Mouse (Mus musculus) hindbrain, embryonic 11.5 days (tissue): ENCODE results near the gene Serpinb13. TPM values are rescaled to one million over a fixed set of nuclear protein-coding genes. Genes with fewer than 3 reads are reported as not detected.

Source experiments
- ATAC-seq: fragments of 200-750 bp; cut with Nextera tagmentation; 2 replicates; pipeline ENCODE4 v1.8.0; 2017; ENCODE audit warnings: mild to moderate bottlenecking, moderate TSS enrichment, moderate library complexity; ENCODE audit not compliant: low FRiP score
- DNase-seq: peaks from one replicate; pipeline ENCODE4 v3.0.0-alpha.2; 2015; ENCODE audit warnings: low spot score
- H3K27ac ChIP-seq: fragments of 300-500 bp; sonication (generic); 2 replicates; pipeline ENCODE4 v1.5.1; 2014; ENCODE audit warnings: mild to moderate bottlenecking, low read depth, low read length
- H3K27me3 ChIP-seq: fragments of 300-500 bp; sonication (generic); 2 replicates; pipeline ENCODE4 v1.6.1; 2014; ENCODE audit warnings: mild to moderate bottlenecking, low read length, moderate library complexity, mixed read lengths; ENCODE audit not compliant: control insufficient read depth, insufficient read depth
- H3K36me3 ChIP-seq: fragments of 300-500 bp; sonication (generic); 2 replicates; pipeline ENCODE4 v1.6.1; 2014; ENCODE audit warnings: mild to moderate bottlenecking, low read length, moderate library complexity, mixed read lengths; ENCODE audit not compliant: control insufficient read depth, insufficient read depth
- H3K4me1 ChIP-seq: fragments of 300-500 bp; sonication (generic); replicated peaks from 2 replicates; pipeline ENCODE4 v1.6.1; 2014; ENCODE audit warnings: low read length, mixed read lengths; ENCODE audit not compliant: control insufficient read depth, insufficient read depth
- H3K4me2 ChIP-seq: fragments of 300-500 bp; sonication (generic); replicated peaks from 2 replicates; pipeline ENCODE4 v1.6.1; 2014; ENCODE audit warnings: mild to moderate bottlenecking, low read depth, low read length
- H3K4me3 ChIP-seq: fragments of 300-500 bp; sonication (generic); 2 replicates; pipeline ENCODE4 v1.5.1; 2014; ENCODE audit warnings: low read depth, low read length
- H3K9ac ChIP-seq: fragments of 300-500 bp; sonication (generic); 2 replicates; pipeline ENCODE4 v1.6.1; 2014; ENCODE audit warnings: low read depth, low read length
- H3K9me3 ChIP-seq: fragments of 300-500 bp; sonication (generic); 2 replicates; pipeline ENCODE4 v1.6.1; 2016; ENCODE audit warnings: low read length; ENCODE audit not compliant: control insufficient read depth
- WGBS: fragments of 180-500 bp; shearing (Covaris S2); extraction: QIAGEN DNeasy Blood & Tissue Kit; methylation state at CpG from one replicate; pipeline ENCODE4 v1.1.7; 2014; 5-methylcytosine and 5-hydroxymethylcytosine counted together
- polyA plus RNA-seq: library from polyadenylated mRNA; unstranded; fragments of >200 nt; fragmentation: Nextera tagmentation; extraction: Ambion mirVana; gene quantifications from 2 replicates; pipeline ENCODE4 v1.2.1, GENCODE M21; 2014

Serpinb13 gene
- polyA plus RNA-seq = not detected in 2 replicates

- H3K4me1 ChIP-seq = no peaks in the 10 kb centered on the region
- H3K27ac ChIP-seq = no peak within 1 kb of the TSS
- ATAC-seq = no peak
- H3K9me3 ChIP-seq = no peaks in the 10 kb centered on the region
- H3K9ac ChIP-seq = no peak within 1 kb of the TSS
- no peak within 1 kb of the TSS for H3K4me2 ChIP-seq
- no peaks in the 10 kb centered on the region for H3K36me3 ChIP-seq
- no peaks in the 10 kb centered on the region for H3K27me3 ChIP-seq
- H3K4me3 ChIP-seq = no peak within 1 kb of the TSS
- DNase-seq = no peak
Measured at GRCm38 (mm10) chr1:106980684-106981083, at the start of gene Serpinb13. TSS of gene Serpinb13 (plus strand) at chr1:106980984.

GRCm38 (mm10) chr1:106931954-106932353, 48.8 kb upstream of the Serpinb13 start:
- Histone ChIP-seq H3K27ac (no peak overlapping the region), H3K4me2 (no peak overlapping the region), H3K9ac (no peak overlapping the region), H3K36me3 (no peaks in the 10 kb centered on the region), H3K4me1 (no peaks in the 10 kb centered on the region), H3K9me3 (no peaks in the 10 kb centered on the region), H3K27me3 (no peaks in the 10 kb centered on the region), H3K4me3 (no peak overlapping the region)
- DNase-seq = no peak
- no peak for ATAC-seq
- 90% methylated on average over 4 of the region's 4 CpGs for WGBS

- no peak overlapping the region for H3K4me2 ChIP-seq
- H3K4me3 ChIP-seq = no peak overlapping the region
- H3K27ac ChIP-seq = no peak overlapping the region
- H3K9ac ChIP-seq = no peak overlapping the region
- ATAC-seq = no peak
- no peak for DNase-seq
- H3K36me3 ChIP-seq = no peaks in the 10 kb centered on the region
- H3K27me3 ChIP-seq = no peaks in the 10 kb centered on the region
- no peaks in the 10 kb centered on the region for H3K4me1 ChIP-seq
- H3K9me3 ChIP-seq = no peaks in the 10 kb centered on the region
Measured at GRCm38 (mm10) chr1:106933658-106934057, 47.1 kb upstream of the Serpinb13 start.

GRCm38 (mm10) chr1:106934265-106934664, 46.5 kb upstream of the Serpinb13 start, which contains the start of gene Serpinb12:
TSS of gene Serpinb12 (plus strand) at chr1:106934449.
- Histone ChIP-seq H3K27me3 (no peaks in the 10 kb centered on the region), H3K9me3 (no peaks in the 10 kb centered on the region), H3K4me3 (no peak within 1 kb of the TSS), H3K27ac (no peak within 1 kb of the TSS), H3K4me2 (no peak within 1 kb of the TSS), H3K36me3 (no peaks in the 10 kb centered on the region), H3K4me1 (no peaks in the 10 kb centered on the region), H3K9ac (no peak within 1 kb of the TSS)
- ATAC-seq (no peak), DNase-seq (no peak)
- 86% methylated on average over 6 of the region's 6 CpGs for WGBS

GRCm38 (mm10) chr1:106947217-106947616, 33.6 kb upstream of the Serpinb13 start:
- Histone ChIP-seq H3K36me3 (no peaks in the 10 kb centered on the region), H3K4me2 (no peak overlapping the region), H3K27ac (no peak overlapping the region), H3K4me3 (no peak overlapping the region), H3K9me3 (no peaks in the 10 kb centered on the region), H3K4me1 (no peaks in the 10 kb centered on the region), H3K9ac (no peak overlapping the region), H3K27me3 (no peaks in the 10 kb centered on the region)
- ATAC-seq (no peak), DNase-seq (no peak)
- WGBS = 85% methylated on average over 1 of the region's 1 CpGs

GRCm38 (mm10) chr1:106959981-106960380, 20.8 kb upstream of the Serpinb13 start:
- ATAC-seq (no peak), DNase-seq (no peak)
- Histone ChIP-seq H3K9me3 (no peaks in the 10 kb centered on the region), H3K4me2 (no peak overlapping the region), H3K27me3 (no peaks in the 10 kb centered on the region), H3K9ac (no peak overlapping the region), H3K27ac (no peak overlapping the region), H3K4me3 (no peak overlapping the region), H3K36me3 (no peaks in the 10 kb centered on the region), H3K4me1 (no peaks in the 10 kb centered on the region)
- 83% methylated on average over 3 of the region's 3 CpGs for WGBS

- no peak overlapping the region for H3K9ac ChIP-seq
- no peak for ATAC-seq
- 46% methylated on average over 3 of the region's 3 CpGs for WGBS
- DNase-seq = no peak
- H3K27me3 ChIP-seq = no peaks in the 10 kb centered on the region
- no peaks in the 10 kb centered on the region for H3K4me1 ChIP-seq
- no peaks in the 10 kb centered on the region for H3K36me3 ChIP-seq
- H3K27ac ChIP-seq = no peak overlapping the region
- H3K9me3 ChIP-seq = no peaks in the 10 kb centered on the region
- no peak overlapping the region for H3K4me3 ChIP-seq
- H3K4me2 ChIP-seq = no peak overlapping the region
Measured at GRCm38 (mm10) chr1:106961023-106961422, 19.8 kb upstream of the Serpinb13 start.

- no peak overlapping the region for H3K4me3 ChIP-seq
- ATAC-seq (no peak), DNase-seq (no peak)
- H3K9ac ChIP-seq = no peak overlapping the region
- H3K4me1 ChIP-seq = no peaks in the 10 kb centered on the region
- WGBS = 93% methylated on average over 1 of the region's 1 CpGs
- H3K27ac ChIP-seq = no peak overlapping the region
- no peaks in the 10 kb centered on the region for H3K36me3 ChIP-seq
- H3K9me3 ChIP-seq = no peaks in the 10 kb centered on the region
- no peak overlapping the region for H3K4me2 ChIP-seq
- H3K27me3 ChIP-seq = no peaks in the 10 kb centered on the region
Measured at GRCm38 (mm10) chr1:106983092-106983491, 2.3 kb downstream of the Serpinb13 start.

- DNase-seq = no peak
- WGBS = 75% methylated on average over 2 of the region's 2 CpGs
- no peak for ATAC-seq
Measured at GRCm38 (mm10) chr1:106983865-106984264, 3.1 kb downstream of the Serpinb13 start.

More at GRCm38 (mm10) chr1:106983865-106984264, 3.1 kb downstream of the Serpinb13 start:
- Histone ChIP-seq H3K9me3 (no peaks in the 10 kb centered on the region), H3K36me3 (no peaks in the 10 kb centered on the region), H3K4me3 (no peak overlapping the region), H3K4me1 (no peaks in the 10 kb centered on the region), H3K9ac (no peak overlapping the region), H3K4me2 (no peak overlapping the region), H3K27ac (no peak overlapping the region), H3K27me3 (no peaks in the 10 kb centered on the region)
